Mouse (Mus musculus): ENCODE results near the gene Vdr. TPM values are rescaled to one million over a fixed set of nuclear protein-coding genes. Genes with fewer than 3 reads are reported as not detected.

The Vdr gene
- polyA plus RNA-seq, 1 experiment from 2014 or later: 6.5 TPM

- TF ChIP-seq CTCF (IDR thresholded peaks at IDR 0.05; ENCODE audit: low read depth): no peak
- Histone ChIP-seq H3K27ac (ENCODE audit: low read depth, low read length) (no peak overlapping the region; the same call in 1 of the 2 replicates), H3K4me1 (replicated peaks; ENCODE audit: control insufficient read depth, insufficient read depth, low read length) (peaks cover 15% of the 10 kb centered on the region), H3K9me3 (ENCODE audit: control insufficient read depth) (no peaks in the 10 kb centered on the region), H3K36me3 (ENCODE audit: control insufficient read depth, insufficient read depth) (no peaks in the 10 kb centered on the region), H3K4me3 (ENCODE audit: low read depth, low read length) (no peak overlapping the region), H3K4me2 (replicated peaks; ENCODE audit: low read depth) (peak overlapping the region; percentile 40), H3K9ac (ENCODE audit: low read depth, low read length) (no peak overlapping the region), H3K27me3 (replicated peaks; ENCODE audit: control insufficient read depth, insufficient read depth, low read length) (no peaks in the 10 kb centered on the region)
- WGBS: 48% methylated on average over 15 of the region's 15 CpGs
- ATAC-seq: no peak
Measured at GRCm38 (mm10) chr15:97903261-97904009, 7.0 kb downstream of the Vdr start.

DNA sequence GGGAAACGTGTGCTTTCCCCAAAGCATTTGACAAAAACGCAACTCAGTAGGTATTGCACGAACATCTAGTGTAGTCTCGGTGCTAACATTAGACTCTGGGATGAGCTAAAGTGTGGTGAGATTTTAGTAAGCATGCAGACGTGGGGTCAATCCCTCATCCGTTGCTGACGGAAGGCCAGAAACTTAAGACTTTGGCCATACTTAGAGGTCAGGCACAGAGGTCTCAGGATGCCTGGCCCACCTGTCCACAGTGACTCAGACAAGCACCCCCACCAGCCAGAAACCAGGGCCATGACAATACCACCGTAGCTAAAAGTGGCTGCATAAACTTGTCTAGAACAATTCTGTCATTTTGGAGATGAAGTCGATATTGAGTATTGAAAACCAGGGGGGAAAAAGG is 9.4 kb downstream of the Vdr start:
- Histone ChIP-seq H3K4me3 (ENCODE audit: low read depth, low read length) (no peak overlapping the region), H3K27ac (ENCODE audit: low read depth, low read length) (no peak overlapping the region), H3K36me3 (ENCODE audit: control insufficient read depth, insufficient read depth) (no peaks in the 10 kb centered on the region), H3K9ac (ENCODE audit: low read depth, low read length) (no peak overlapping the region), H3K4me2 (replicated peaks; ENCODE audit: low read depth) (no peak overlapping the region), H3K9me3 (ENCODE audit: control insufficient read depth) (no peaks in the 10 kb centered on the region), H3K27me3 (replicated peaks; ENCODE audit: control insufficient read depth, insufficient read depth, low read length) (no peaks in the 10 kb centered on the region), H3K4me1 (replicated peaks; ENCODE audit: control insufficient read depth, insufficient read depth, low read length) (peaks cover 13% of the 10 kb centered on the region)
- WGBS: 92% methylated on average over 9 of the region's 9 CpGs
- no peak for ATAC-seq
- no peak for TF ChIP-seq CTCF (IDR thresholded peaks at IDR 0.05; ENCODE audit: low read depth)

GRCm38 (mm10) chr15:97900336-97900912 is 10.0 kb downstream of the Vdr start:
- WGBS: 59% methylated on average over 12 of the region's 12 CpGs
- no peak for TF ChIP-seq CTCF (IDR thresholded peaks at IDR 0.05; ENCODE audit: low read depth)
- Histone ChIP-seq H3K9me3 (ENCODE audit: control insufficient read depth) (no peaks in the 10 kb centered on the region), H3K4me3 (ENCODE audit: low read depth, low read length) (no peak overlapping the region), H3K4me1 (replicated peaks; ENCODE audit: control insufficient read depth, insufficient read depth, low read length) (peaks cover 13% of the 10 kb centered on the region), H3K36me3 (ENCODE audit: control insufficient read depth, insufficient read depth) (no peaks in the 10 kb centered on the region), H3K4me2 (replicated peaks; ENCODE audit: low read depth) (no peak overlapping the region), H3K27me3 (replicated peaks; ENCODE audit: control insufficient read depth, insufficient read depth, low read length) (no peaks in the 10 kb centered on the region), H3K27ac (ENCODE audit: low read depth, low read length) (no peak overlapping the region), H3K9ac (ENCODE audit: low read depth, low read length) (no peak overlapping the region)
- no peak for ATAC-seq

- H3K9ac ChIP-seq (ENCODE audit: low read depth, low read length): no peak overlapping the region
- WGBS: 80% methylated on average over 8 of the region's 8 CpGs
- ATAC-seq: no peak
- H3K4me1 ChIP-seq (replicated peaks; ENCODE audit: control insufficient read depth, insufficient read depth, low read length): peaks cover 12% of the 10 kb centered on the region
- H3K27me3 ChIP-seq (replicated peaks; ENCODE audit: control insufficient read depth, insufficient read depth, low read length): no peaks in the 10 kb centered on the region
- H3K27ac ChIP-seq (ENCODE audit: low read depth, low read length): no peak overlapping the region
- H3K4me2 ChIP-seq (replicated peaks; ENCODE audit: low read depth): no peak overlapping the region
- H3K36me3 ChIP-seq (ENCODE audit: control insufficient read depth, insufficient read depth): no peaks in the 10 kb centered on the region
- no peaks in the 10 kb centered on the region for H3K9me3 ChIP-seq (ENCODE audit: control insufficient read depth)
- no peak for TF ChIP-seq CTCF (IDR thresholded peaks at IDR 0.05; ENCODE audit: low read depth)
- H3K4me3 ChIP-seq (ENCODE audit: low read depth, low read length): no peak overlapping the region
Measured at GRCm38 (mm10) chr15:97899714-97900113, 10.7 kb downstream of the Vdr start.

DNA sequence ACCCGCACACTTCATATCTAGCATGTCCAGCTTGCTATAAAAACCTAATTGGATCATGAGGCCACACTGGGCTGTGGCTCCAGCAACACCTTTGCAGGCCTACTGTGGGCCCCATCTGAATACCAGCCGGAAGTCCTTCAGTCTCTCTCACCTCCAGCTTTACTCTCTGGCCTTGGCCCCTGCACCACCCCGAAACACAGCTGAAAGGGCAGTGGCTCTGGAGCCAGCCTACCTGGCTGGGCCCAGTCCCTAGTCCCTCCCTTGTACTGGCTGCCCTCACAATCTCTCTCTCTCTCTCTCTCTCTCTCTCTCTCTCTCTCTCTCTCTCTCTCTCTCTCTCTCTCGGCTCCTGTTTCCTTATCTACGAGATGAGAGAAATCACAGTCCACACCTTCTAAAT is 11.6 kb downstream of the Vdr start:
- ATAC-seq: peak; percentile 50
- WGBS: 50% methylated on average over 5 of the region's 5 CpGs
- Histone ChIP-seq H3K27me3 (replicated peaks; ENCODE audit: control insufficient read depth, insufficient read depth, low read length) (no peaks in the 10 kb centered on the region), H3K4me3 (ENCODE audit: low read depth, low read length) (no peak overlapping the region), H3K27ac (ENCODE audit: low read depth, low read length) (peak overlapping the region; percentile 35; the same call in 1 of the 2 replicates), H3K4me1 (replicated peaks; ENCODE audit: control insufficient read depth, insufficient read depth, low read length) (peaks cover 3% of the 10 kb centered on the region), H3K9ac (ENCODE audit: low read depth, low read length) (no peak overlapping the region), H3K9me3 (ENCODE audit: control insufficient read depth) (no peaks in the 10 kb centered on the region), H3K36me3 (ENCODE audit: control insufficient read depth, insufficient read depth) (no peaks in the 10 kb centered on the region), H3K4me2 (replicated peaks; ENCODE audit: low read depth) (no peak overlapping the region)
- TF ChIP-seq CTCF (IDR thresholded peaks at IDR 0.05; ENCODE audit: low read depth): no peak

- no peak for TF ChIP-seq CTCF (IDR thresholded peaks at IDR 0.05; ENCODE audit: low read depth)
- no peak overlapping the region for H3K4me2 ChIP-seq (replicated peaks; ENCODE audit: low read depth)
- H3K27me3 ChIP-seq (replicated peaks; ENCODE audit: control insufficient read depth, insufficient read depth, low read length): no peaks in the 10 kb centered on the region
- no peak overlapping the region for H3K9ac ChIP-seq (ENCODE audit: low read depth, low read length)
- 0 out of 2 replicates have a peak, but pooled peaks have one; percentile 28 for ATAC-seq
- 63% methylated on average over 16 of the region's 16 CpGs for WGBS
- no peak overlapping the region; the same call in 1 of the 2 replicates for H3K27ac ChIP-seq (ENCODE audit: low read depth, low read length)
- H3K9me3 ChIP-seq (ENCODE audit: control insufficient read depth): no peaks in the 10 kb centered on the region
- no peak overlapping the region for H3K4me3 ChIP-seq (ENCODE audit: low read depth, low read length)
- H3K36me3 ChIP-seq (ENCODE audit: control insufficient read depth, insufficient read depth): no peaks in the 10 kb centered on the region
- no peaks in the 10 kb centered on the region; the same call in 1 of the 2 replicates for H3K4me1 ChIP-seq (replicated peaks; ENCODE audit: control insufficient read depth, insufficient read depth, low read length)
Measured at GRCm38 (mm10) chr15:97896861-97897654, 13.4 kb downstream of the Vdr start.

All from intestine, postnatal 0 days (tissue).